Mouse (Mus musculus): ENCODE measurements around the gene Pigp. TPM values are rescaled to one million over a fixed set of nuclear protein-coding genes. Genes with fewer than 3 reads are reported as not detected.
A peak's percentile ranks its signal among the peaks of the same experiment; 100 is the strongest.
"Not testable (repeated sequence)": the region's sequence is repeated elsewhere in the genome, so short reads cannot be mapped to it uniquely, and the experiment has no call there.

The Pigp gene
- polyA plus RNA-seq, 1 experiment = 62.1 TPM

DNA sequence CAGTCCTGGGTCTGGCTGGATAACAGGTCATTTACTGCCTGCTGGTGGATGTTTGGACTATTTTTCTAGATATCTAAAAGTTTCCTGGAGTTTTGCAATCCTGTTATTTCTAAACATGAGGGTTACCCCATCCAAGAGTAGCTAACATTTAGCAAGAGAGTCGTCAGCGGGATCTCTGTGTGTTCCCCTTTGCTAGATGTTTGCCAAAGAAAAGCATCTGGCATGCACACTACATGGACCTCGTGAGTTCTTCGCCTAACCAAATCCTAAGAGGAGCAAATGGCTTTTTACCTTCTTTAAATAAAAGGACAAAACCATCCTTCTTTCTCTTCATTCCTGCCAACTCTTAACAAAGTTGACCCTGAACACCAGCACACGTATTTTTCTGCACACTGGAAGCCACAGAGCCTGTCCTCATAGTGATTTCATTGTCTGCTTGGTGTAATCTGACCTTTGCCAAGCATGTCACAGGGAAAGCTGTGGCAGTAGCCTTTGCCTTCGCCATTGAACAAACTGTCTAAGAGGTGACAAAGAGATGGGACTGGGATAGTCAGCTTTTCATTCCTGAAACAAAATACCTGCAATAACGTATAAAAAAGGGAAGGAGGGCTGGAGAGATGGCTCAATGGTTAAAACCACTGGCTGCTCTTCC lies 24.4 kb downstream of the Pigp start:
- Histone ChIP-seq H3K27ac (ENCODE audit: insufficient read depth, low read length) (no peak overlapping the region), H3K4me1 (ENCODE audit: control insufficient read depth, insufficient read depth, low read length) (no peaks in the 10 kb centered on the region), H3K4me3 (ENCODE audit: insufficient read depth, low read length) (no peak overlapping the region)
- TF ChIP-seq POLR2A (IDR thresholded peaks at IDR 0.05; ENCODE audit: extremely low read depth, insufficient read depth, low read length) (no peak), CTCF (IDR thresholded peaks at IDR 0.05; ENCODE audit: extremely low read depth, insufficient read depth, low read length) (no peak)

DNA sequence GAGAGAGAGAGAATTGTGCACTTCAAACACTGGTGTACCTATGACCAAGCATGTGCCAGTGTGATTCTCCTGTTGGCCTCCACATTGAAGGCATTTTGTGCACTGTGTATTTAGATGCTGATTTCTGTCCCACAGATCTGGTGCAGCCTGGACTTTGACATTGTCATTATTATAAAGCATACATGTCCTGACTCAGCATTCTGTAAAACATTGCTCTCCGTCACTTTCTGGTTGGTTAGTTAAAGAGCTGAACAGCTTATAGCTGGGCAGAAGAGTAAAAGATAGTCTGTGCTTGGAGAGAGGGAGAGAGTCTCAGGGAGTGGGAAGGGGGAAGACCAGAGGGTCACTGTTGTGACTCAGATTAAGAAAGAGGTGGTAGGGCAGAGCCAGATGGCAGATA lies 25.9 kb downstream of the Pigp start:
- Histone ChIP-seq H3K4me1 (ENCODE audit: control insufficient read depth, insufficient read depth, low read length) (no peaks in the 10 kb centered on the region), H3K27ac (ENCODE audit: insufficient read depth, low read length) (no peak overlapping the region), H3K4me3 (ENCODE audit: insufficient read depth, low read length) (no peak overlapping the region)
- TF ChIP-seq CTCF (IDR thresholded peaks at IDR 0.05; ENCODE audit: extremely low read depth, insufficient read depth, low read length) (no peak), POLR2A (IDR thresholded peaks at IDR 0.05; ENCODE audit: extremely low read depth, insufficient read depth, low read length) (no peak)

DNA sequence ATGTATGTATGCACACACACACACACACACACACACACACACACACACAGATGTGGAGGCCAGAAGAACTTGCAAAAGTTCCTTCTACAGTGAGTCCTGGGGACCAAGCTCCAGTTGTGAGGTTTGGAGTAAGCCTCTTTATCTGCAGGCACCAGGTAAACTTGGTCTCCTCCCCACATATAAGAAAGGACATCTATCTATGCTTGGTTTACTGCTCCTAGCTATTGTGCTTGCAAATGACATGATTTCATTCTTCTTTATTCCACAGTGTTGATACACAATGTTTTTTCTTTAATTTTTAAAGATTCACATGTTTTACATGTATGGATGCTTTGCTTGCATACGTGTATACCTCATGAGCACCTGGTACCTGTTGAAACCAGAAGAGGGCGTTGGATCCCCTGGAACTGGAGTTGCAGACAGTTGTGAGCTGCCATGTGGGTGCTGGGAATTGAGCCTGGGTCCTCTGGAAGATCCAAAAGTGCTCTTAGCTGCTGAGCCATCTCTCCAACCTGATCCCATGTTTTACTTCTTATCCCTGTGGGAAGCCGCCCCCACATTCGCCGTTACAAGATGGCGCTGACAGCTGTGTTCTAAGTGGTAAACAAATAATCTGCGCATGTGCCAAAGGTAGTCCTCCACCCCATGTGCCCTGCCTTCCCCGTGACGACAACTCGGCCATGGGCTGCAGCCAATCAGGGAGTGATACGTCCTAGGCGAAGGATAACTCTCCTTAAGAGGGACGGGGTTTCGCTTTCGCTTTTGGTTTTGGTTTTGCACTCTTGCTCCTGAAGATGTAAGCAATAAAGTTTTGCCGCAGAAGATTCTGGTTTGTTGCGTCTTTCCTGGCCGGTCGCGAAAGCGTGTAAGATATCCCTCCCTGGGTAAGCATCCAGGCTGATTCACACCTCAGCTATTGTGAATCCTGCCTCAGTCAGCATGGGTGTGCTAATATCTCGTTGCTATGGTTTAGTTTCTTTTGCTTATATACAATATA lies 32.2 kb downstream of the Pigp start:
- H3K27ac ChIP-seq (ENCODE audit: insufficient read depth, low read length); H3K4me1 ChIP-seq (ENCODE audit: control insufficient read depth, insufficient read depth, low read length); H3K4me3 ChIP-seq (ENCODE audit: insufficient read depth, low read length): not testable (repeated sequence)

DNA sequence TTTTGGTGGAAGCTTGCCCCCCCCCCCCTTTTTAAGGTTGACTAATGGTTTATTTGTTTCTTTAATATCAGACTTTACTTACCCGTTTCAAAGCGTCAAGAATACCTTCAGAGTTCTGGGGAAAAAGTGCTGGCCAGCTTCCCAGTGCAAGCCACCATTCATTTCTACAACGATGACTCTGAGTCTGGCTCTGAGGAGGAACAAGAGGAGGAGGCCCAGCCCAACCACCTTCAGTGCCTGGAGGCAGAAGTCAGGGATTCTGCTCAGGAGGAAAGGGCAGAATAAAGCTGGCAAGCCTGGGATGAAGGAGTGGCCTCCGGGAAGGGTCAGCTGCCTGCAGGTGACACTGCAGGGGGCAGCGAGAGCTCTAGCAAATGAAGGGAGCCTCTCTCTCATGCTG lies 36.0 kb downstream of the Pigp start:
- TF ChIP-seq POLR2A (IDR thresholded peaks at IDR 0.05; ENCODE audit: extremely low read depth, insufficient read depth, low read length) (no peak), CTCF (IDR thresholded peaks at IDR 0.05; ENCODE audit: extremely low read depth, insufficient read depth, low read length) (no peak)
- H3K27ac ChIP-seq (ENCODE audit: insufficient read depth, low read length) = no peak overlapping the region
- H3K4me1 ChIP-seq (ENCODE audit: control insufficient read depth, insufficient read depth, low read length) = no peaks in the 10 kb centered on the region
- H3K4me3 ChIP-seq (ENCODE audit: insufficient read depth, low read length) = no peak overlapping the region

DNA sequence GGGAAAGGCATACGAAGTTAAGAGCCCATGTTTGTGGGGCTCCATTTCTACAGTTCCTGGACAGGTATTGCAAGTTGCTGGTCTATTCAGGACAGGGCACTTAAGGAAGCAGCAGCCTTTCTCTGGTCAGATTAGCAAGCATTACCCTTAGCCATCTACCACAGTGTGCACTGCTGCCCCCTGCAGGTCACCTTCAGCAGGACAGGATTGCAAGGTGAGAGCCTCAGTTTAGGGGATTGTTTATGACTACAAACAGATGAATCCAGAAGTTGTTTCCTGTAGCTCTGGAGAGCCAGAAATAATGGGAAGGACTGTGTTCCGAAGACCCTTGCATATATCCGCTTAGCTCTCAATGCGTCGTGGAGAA lies 39.8 kb downstream of the Pigp start:
- Histone ChIP-seq H3K4me1 (ENCODE audit: control insufficient read depth, insufficient read depth, low read length) (no peaks in the 10 kb centered on the region), H3K4me3 (ENCODE audit: insufficient read depth, low read length) (no peak overlapping the region), H3K27ac (ENCODE audit: insufficient read depth, low read length) (no peak overlapping the region)
- TF ChIP-seq POLR2A (IDR thresholded peaks at IDR 0.05; ENCODE audit: extremely low read depth, insufficient read depth, low read length) = no peak
- peak; percentile 85 for TF ChIP-seq CTCF (IDR thresholded peaks at IDR 0.05; ENCODE audit: extremely low read depth, insufficient read depth, low read length)

DNA sequence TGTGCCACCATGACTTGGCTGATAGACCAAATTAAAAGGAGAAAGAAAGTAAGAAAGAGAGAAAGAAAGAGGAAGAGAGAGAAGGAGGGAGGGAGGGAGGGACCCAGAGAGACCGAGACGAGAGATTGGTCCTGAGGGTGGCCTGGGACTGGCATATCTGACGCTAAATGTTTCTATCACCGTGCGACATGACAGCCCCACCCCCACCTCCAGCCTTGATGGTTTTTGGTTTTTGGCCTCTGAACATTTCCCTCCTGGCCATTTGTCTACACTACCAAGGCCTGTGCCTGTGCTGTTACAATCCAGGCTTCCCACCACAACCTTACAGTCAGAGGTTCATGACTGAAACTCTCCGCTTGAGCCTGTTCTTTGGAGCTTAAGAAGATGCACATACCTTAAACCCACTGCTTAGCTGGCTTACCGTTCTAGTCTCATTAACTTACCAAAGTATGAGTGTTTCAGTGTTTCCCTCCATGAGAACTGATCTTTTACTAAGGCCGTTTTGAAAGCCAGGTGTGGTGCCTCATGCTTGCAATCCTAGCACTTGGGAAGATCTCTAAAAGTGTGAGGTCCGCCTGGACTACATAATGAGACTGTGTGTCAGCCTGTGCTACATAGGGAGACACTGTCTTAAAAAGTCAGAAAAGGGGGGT lies 40.3 kb downstream of the Pigp start:
- H3K27ac ChIP-seq (ENCODE audit: insufficient read depth, low read length) = no peak overlapping the region
- H3K4me3 ChIP-seq (ENCODE audit: insufficient read depth, low read length) = no peak overlapping the region
- TF ChIP-seq POLR2A (IDR thresholded peaks at IDR 0.05; ENCODE audit: extremely low read depth, insufficient read depth, low read length) (no peak), CTCF (IDR thresholded peaks at IDR 0.05; ENCODE audit: extremely low read depth, insufficient read depth, low read length) (no peak)
- H3K4me1 ChIP-seq (ENCODE audit: control insufficient read depth, insufficient read depth, low read length) = no peaks in the 10 kb centered on the region

DNA sequence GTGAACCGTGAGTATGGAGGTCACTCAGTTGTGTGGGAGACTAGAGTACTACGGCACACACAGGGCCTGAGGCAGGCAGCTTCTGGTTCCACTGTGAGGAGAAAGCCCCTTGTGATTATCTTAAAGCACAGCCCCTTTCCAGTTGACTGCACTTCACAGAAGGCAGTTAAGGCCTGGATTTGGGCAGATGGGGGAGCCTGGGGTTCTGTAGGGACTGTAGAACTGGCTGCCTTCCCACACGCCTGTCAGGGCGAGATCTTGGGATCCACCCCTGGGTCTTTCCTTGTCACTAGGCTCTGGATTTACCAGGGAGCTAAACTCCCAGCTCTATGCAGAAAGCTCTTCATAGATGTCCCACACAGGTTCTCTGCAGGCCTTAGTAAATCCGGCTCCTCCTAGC lies 41.2 kb downstream of the Pigp start:
- Histone ChIP-seq H3K27ac (ENCODE audit: insufficient read depth, low read length) (no peak overlapping the region), H3K4me1 (ENCODE audit: control insufficient read depth, insufficient read depth, low read length) (no peaks in the 10 kb centered on the region), H3K4me3 (ENCODE audit: insufficient read depth, low read length) (no peak overlapping the region)
- no peak for TF ChIP-seq CTCF (IDR thresholded peaks at IDR 0.05; ENCODE audit: extremely low read depth, insufficient read depth, low read length)
- TF ChIP-seq POLR2A (IDR thresholded peaks at IDR 0.05; ENCODE audit: extremely low read depth, insufficient read depth, low read length) = no peak

DNA sequence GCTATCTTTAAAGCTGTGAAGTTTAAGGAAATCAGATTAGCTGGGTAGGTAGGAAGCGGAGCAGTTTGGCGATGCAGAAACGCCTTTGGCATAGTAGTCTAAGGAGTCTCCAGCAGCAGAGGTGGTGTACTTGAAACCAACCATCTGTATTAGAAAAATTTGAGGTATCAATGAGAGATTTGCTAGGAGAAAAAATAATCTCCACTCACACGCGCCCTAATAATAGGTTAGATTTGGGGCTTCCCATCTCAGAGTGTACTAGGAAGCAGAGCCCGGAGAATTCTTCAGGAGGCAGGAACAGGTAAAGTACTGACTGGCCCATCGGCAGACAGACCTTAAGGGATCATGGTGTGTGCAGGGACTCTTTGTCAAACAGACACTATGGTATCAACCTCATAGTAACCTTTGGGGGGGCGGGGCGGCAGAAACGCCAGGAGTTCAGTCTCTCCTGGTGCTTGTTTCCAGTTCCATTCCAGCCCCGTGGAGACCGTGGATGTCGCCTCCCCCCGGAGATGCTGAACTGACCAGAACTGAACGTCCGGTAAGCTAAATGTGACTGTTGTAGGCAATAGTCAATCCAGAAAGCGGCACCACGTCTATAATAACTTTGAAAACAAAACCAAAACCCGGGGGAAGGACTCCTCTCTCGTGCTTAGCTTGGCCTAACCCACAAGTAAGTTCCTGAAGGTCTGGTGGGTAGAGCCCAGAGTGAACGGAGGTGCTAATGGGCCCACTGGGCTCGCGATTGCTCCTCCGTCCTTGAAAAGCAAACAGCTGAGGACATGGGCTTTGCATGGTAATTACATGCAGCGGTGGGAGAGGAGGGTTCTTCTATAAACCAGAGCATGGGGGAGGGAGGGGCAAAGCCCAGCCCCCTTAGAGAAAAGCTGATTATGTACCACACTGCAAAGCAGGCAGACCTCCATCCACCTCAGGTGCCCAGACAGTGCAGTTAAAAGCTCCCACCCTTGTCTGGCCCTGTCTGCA lies 42.5 kb downstream of the Pigp start:
- H3K4me1 ChIP-seq (ENCODE audit: control insufficient read depth, insufficient read depth, low read length) = no peaks in the 10 kb centered on the region
- peak overlapping the region; percentile 30; the same call in 1 of the 2 replicates for H3K4me3 ChIP-seq (ENCODE audit: insufficient read depth, low read length)
- no peak overlapping the region for H3K27ac ChIP-seq (ENCODE audit: insufficient read depth, low read length)
- no peak for TF ChIP-seq POLR2A (IDR thresholded peaks at IDR 0.05; ENCODE audit: extremely low read depth, insufficient read depth, low read length)
- no peak for TF ChIP-seq CTCF (IDR thresholded peaks at IDR 0.05; ENCODE audit: extremely low read depth, insufficient read depth, low read length)

Measured in cortical plate, adult 2 months (tissue).